Mouse (Mus musculus) neutrophil, adult 65 days (primary cell): ENCODE measurements around the gene Eda. TPM values are rescaled to one million over a fixed set of nuclear protein-coding genes. Genes with fewer than 3 reads are reported as not detected.

Experiments used
- total RNA-seq: library from RNA; stranded (reverse); gene quantifications from 2 replicates; pipeline ENCODE4 v1.2.4, GENCODE M21; 2023

The Eda gene
- total RNA-seq: not detected in 2 replicates

GRCm38 (mm10) chrX:99975250-99975984 is at the start of gene Eda:
TSS of gene Eda (plus strand) at chrX:99975606.

GRCm38 (mm10) chrX:100428693-100429092 is 453.3 kb downstream of the Eda start, which contains the start of gene Otud6a:
TSS of gene Otud6a (plus strand) at chrX:100429013.

GRCm38 (mm10) chrX:100442617-100443016 is 467.2 kb downstream of the Eda start, which contains the start of gene Awat2:
TSS of gene Awat2 (minus strand) at chrX:100442717.

Other genes starting within 250 kb of the Eda start
- not detected in 2 replicates for gene Tmem28, start 154.6 kb upstream of the Eda start, total RNA-seq